In the genomic region with DNA sequence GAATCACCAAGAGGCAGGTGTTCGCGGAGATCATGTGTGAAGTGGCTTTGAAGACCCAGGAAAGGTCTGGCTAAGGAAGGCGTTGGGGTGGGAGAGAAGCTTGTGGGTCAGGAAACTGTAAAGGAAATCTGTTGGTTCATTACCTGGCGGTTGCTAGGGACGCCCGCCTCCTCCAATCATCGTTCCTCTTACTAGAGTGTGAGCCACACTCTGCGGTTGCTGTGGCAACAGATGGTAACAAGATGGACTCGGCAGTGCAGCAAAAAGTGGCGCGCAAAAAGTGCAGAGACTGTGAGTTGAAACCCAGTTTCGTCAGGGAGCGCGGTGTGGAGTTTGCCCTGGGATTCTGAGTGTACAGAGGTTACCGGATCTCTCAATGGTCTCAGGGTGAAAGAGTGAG, we compare ENCODE assay signal across 9 mouse cellular contexts. TPM values are rescaled to one million over a fixed set of nuclear protein-coding genes. Genes with fewer than 3 reads are reported as not detected.
DNase-seq lines count a peak whose midpoint lies in the region; ATAC-seq lines count a peak whose summit lies in the region.
"Had no signal": no experiment of that assay in that cellular context is flagged by ENCODE, and none has a peak within 500 bp of the region (broad histone marks: within the 10 kb centered on the region; RNA-seq: fewer than 3 reads in every experiment).

A gene (plus strand): TSS at position 237 of the 400 bp plus-strand sequence.

- H3K4me1 ChIP-seq in liver, embryonic 13.5 days (replicated peaks) = no peaks in the 10 kb centered on the region
- H3K4me1 ChIP-seq in neural tube, embryonic 15.5 days = peaks cover 9% of the 10 kb centered on the region

- no peak within 1 kb of the TSS for H3K9ac ChIP-seq in liver, embryonic 13.5 days
- no peak within 1 kb of the TSS; the same call in 1 of the 2 replicates for H3K9ac ChIP-seq in neural tube, embryonic 15.5 days (replicated peaks)

- DNase-seq in thymus, postnatal 14 days = peak; percentile 8
- no peak for DNase-seq in thymus, adult 18-20 months
- peak; percentile 98 for DNase-seq in embryo, embryonic 10.5 days (ENCODE audit: low spot score)
- peak; percentile 8 to 43 for DNase-seq in heart, postnatal 10 days
- peak; percentile 91 to 93 for DNase-seq in kidney, postnatal 4 days
- peak; percentile 2 for DNase-seq in liver, embryonic 13.5 days

- peak; percentile 58; the same call in 1 of the 2 replicates for ATAC-seq in liver, embryonic 13.5 days (ENCODE audit: low read depth)
- ATAC-seq in neural tube, embryonic 15.5 days (ENCODE audit: low FRiP score) = peak; percentile 94
- no peak for ATAC-seq in erythroblast, adult 5-6 weeks (replicated peaks; ENCODE audit: low FRiP score, poor library complexity, severe bottlenecking)
- ATAC-seq: Patski had no signal

- under 1% methylated on average over 15 of the region's 15 CpGs for WGBS in liver, embryonic 13.5 days (ENCODE audit: insufficient replicate concordance)
- WGBS in neural tube, embryonic 15.5 days = 1% methylated on average over 15 of the region's 15 CpGs

- H3K27ac ChIP-seq in liver, embryonic 13.5 days = no peak within 1 kb of the TSS
- H3K27ac ChIP-seq in neural tube, embryonic 15.5 days (replicated peaks) = no peak within 1 kb of the TSS

- no peaks in the 10 kb centered on the region for H3K36me3 ChIP-seq in liver, embryonic 13.5 days
- no peaks in the 10 kb centered on the region for H3K36me3 ChIP-seq in neural tube, embryonic 15.5 days

- peaks cover 3% of the 10 kb centered on the region; the same call in 1 of the 2 replicates for H3K27me3 ChIP-seq in liver, embryonic 13.5 days
- no peaks in the 10 kb centered on the region for H3K27me3 ChIP-seq in neural tube, embryonic 15.5 days (replicated peaks)

- peak within 1 kb of the TSS; percentile 32 for H3K4me3 ChIP-seq in liver, embryonic 13.5 days (replicated peaks)
- peak within 1 kb of the TSS; percentile 32 for H3K4me3 ChIP-seq in neural tube, embryonic 15.5 days (replicated peaks)

- H3K9me3 ChIP-seq in liver, embryonic 13.5 days (replicated peaks) = no peaks in the 10 kb centered on the region
- H3K9me3 ChIP-seq in neural tube, embryonic 15.5 days (replicated peaks) = no peaks in the 10 kb centered on the region

- peak within 1 kb of the TSS; percentile 53 for H3K4me2 ChIP-seq in liver, embryonic 13.5 days
- peak within 1 kb of the TSS; percentile 63 for H3K4me2 ChIP-seq in neural tube, embryonic 15.5 days

- intact Hi-C loops in heart, postnatal 10 days (cut with DNase I) = no loop called here

RNA-seq across cellular contexts. Expression of the gene that starts here (rescaled TPM):
- total RNA-seq in heart, postnatal 10 days (2021) = under 1 TPM; 0.10 to 0.22 TPM
- 0.06 TPM in 2 replicates for polyA plus RNA-seq in liver, embryonic 13.5 days (2015; fragmentation: Nextera tagmentation; extraction: Ambion mirVana)
- polyA plus RNA-seq in neural tube, embryonic 15.5 days (2015; fragmentation: Nextera tagmentation; extraction: Ambion mirVana) = 0.27 and 0.31 TPM in 2 replicates
- total RNA-seq in erythroblast, adult 5-6 weeks (2015; ENCODE audit: low replicate concordance) = 0.19 TPM in 1 of 2 replicates, not detected in the other
- total RNA-seq in erythroblast, adult 5-6 weeks (2017; ENCODE audit: low replicate concordance) = 0.09 TPM in 1 of 2 replicates, not detected in the other

Comparison
In these comparisons a context has a peak if more than half of its experiments do, and no peak if none do; other contexts are left out.
1. DNase-seq: peak in thymus, postnatal 14 days (single experiment), embryo, embryonic 10.5 days (single experiment) and kidney, postnatal 4 days (2 of 2); none in thymus, adult 18-20 months (0 of 2).
2. Peak in DNase-seq in heart, postnatal 10 days; RNA of the gene not detected or under 1 TPM.
3. Peak in DNase-seq, ATAC-seq, H3K4me3 ChIP-seq and H3K4me2 ChIP-seq in liver, embryonic 13.5 days; RNA of the gene not detected or under 1 TPM.
4. Peak in ATAC-seq, H3K4me3 ChIP-seq and H3K4me2 ChIP-seq in neural tube, embryonic 15.5 days; RNA of the gene not detected or under 1 TPM.